Mouse (Mus musculus): ENCODE results near the gene Zfhx3. TPM values are rescaled to one million over a fixed set of nuclear protein-coding genes. Genes with fewer than 3 reads are reported as not detected.

Gene Zfhx3
- total and polyA plus RNA-seq, 3 experiments: 0.23 to 2.5 TPM; not detected in 1

DNA sequence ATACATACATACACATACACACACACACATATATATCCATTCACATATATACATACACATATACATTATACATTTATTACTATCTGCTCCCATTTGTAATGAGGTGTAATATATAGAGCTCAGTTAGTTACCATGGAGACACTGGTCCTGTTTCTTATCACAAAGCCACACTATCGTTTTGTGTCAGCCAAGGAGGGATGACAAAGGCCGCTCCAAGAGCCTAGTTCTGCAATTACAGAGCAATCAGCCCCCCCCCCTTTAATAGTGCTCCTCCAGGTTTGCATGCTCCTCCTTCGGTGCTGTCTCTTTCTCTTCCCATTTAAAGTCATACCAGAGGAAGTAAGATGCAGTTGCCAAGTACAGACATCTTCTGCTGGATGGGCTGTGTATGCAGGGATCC lies 1054.9 kb downstream of the Zfhx3 start:
- peaks cover 64 to 71% of the 10 kb centered on the region in 2 experiments for H3K4me1 ChIP-seq (ENCODE audit: control insufficient read depth in 1 of 2, insufficient read depth in 2 of 2, low read length in 2 of 2)
- no peaks in the 10 kb centered on the region for H3K79me2 ChIP-seq (ENCODE audit: control insufficient read depth, insufficient read depth, low read length, poor library complexity)
- H3K9me3 ChIP-seq (replicated peaks; ENCODE audit: insufficient read depth, low read length): no peaks in the 10 kb centered on the region
- DNase-seq (ENCODE audit: low read depth, low spot score): peak; percentile 93
- H3K27me3 ChIP-seq (ENCODE audit: control insufficient read depth in 1 of 2, insufficient read depth in 2 of 2, low read length in 2 of 2): no peaks in the 10 kb centered on the region
- H3K4me3 ChIP-seq (ENCODE audit: control insufficient read depth in 1 of 2, insufficient read depth in 1 of 2, low read depth in 2 of 2, low read length in 2 of 2): no peak overlapping the region
- H3K9ac ChIP-seq (ENCODE audit: control insufficient read depth, low read depth, low read length, poor library complexity, severe bottlenecking): peak overlapping the region; percentile 21
- H3K27ac ChIP-seq (ENCODE audit: control insufficient read depth, low read depth, low read length): peak overlapping the region; percentile 78
- H3K36me3 ChIP-seq (ENCODE audit: control insufficient read depth in 1 of 2, insufficient read depth in 2 of 2, low read length in 2 of 2): peaks cover 0 to 78% of the 10 kb centered on the region in 2 experiments; a peak in 2 of 4 replicates
- TF ChIP-seq ZMIZ1 (IDR thresholded peaks at IDR 0.05; ENCODE audit: low read depth, low read length) (no peak), TAL1 (IDR thresholded peaks at IDR 0.05; ENCODE audit: low read length) (peak; percentile 66; the same call in 1 of the 2 replicates), SIN3A (IDR thresholded peaks at IDR 0.05; ENCODE audit: low read length) (peak; percentile 80), UBTF (IDR thresholded peaks at IDR 0.05; ENCODE audit: borderline replicate concordance, insufficient read depth, low read depth, low read length) (no peak), CTCF (IDR thresholded peaks at IDR 0.05 in 2 of 3, conservative IDR thresholded peaks at IDR 0.05 in 1 of 3; ENCODE audit: control insufficient read depth in 1 of 3, insufficient read depth in 1 of 3, low read depth in 2 of 3, low read length in 3 of 3, poor library complexity in 1 of 3, severe bottlenecking in 1 of 3) (no peak), ELF1 (IDR thresholded peaks at IDR 0.05; ENCODE audit: low read depth, low read length) (0 out of 2 replicates have a peak, but pooled peaks have one; percentile 28), POLR2AphosphoS5 (IDR thresholded peaks at IDR 0.05; ENCODE audit: borderline replicate concordance, low read depth, low read length) (no peak), SMC3 (IDR thresholded peaks at IDR 0.05; ENCODE audit: low read depth, low read length) (no peak), NRF1 (IDR thresholded peaks at IDR 0.05; ENCODE audit: insufficient read depth, low read depth, low read length, poor library complexity, severe bottlenecking) (no peak), TCF12 (IDR thresholded peaks at IDR 0.05; ENCODE audit: low read depth, low read length) (peak; percentile 89), POLR2AphosphoS2 (IDR thresholded peaks at IDR 0.05; ENCODE audit: low read length) (no peak), ETS1 (IDR thresholded peaks at IDR 0.05; ENCODE audit: low read depth, low read length) (peak; percentile 91), E2F4 (IDR thresholded peaks at IDR 0.05; ENCODE audit: borderline replicate concordance, low read depth, low read length) (no peak), POLR2A (IDR thresholded peaks at IDR 0.05; ENCODE audit: control insufficient read depth in 1 of 2, insufficient read depth in 1 of 2, low read depth in 1 of 2, low read length in 2 of 2, poor library complexity in 1 of 2) (no peak), MAZ (IDR thresholded peaks at IDR 0.05; ENCODE audit: low read depth, low read length) (peak; percentile 86; the same call in 1 of the 2 replicates), MXI1 (IDR thresholded peaks at IDR 0.05; ENCODE audit: low read depth, low read length) (no peak), MAX (IDR thresholded peaks at IDR 0.05; ENCODE audit: low read length) (no peak), GATA1 (IDR thresholded peaks at IDR 0.05; ENCODE audit: low read depth, low read length) (peak; percentile 92), CHD2 (IDR thresholded peaks at IDR 0.05; ENCODE audit: low read length) (no peak), MEF2A (IDR thresholded peaks at IDR 0.05; ENCODE audit: extremely low read depth, insufficient replicate concordance, low read depth, low read length, poor library complexity, severe bottlenecking) (peak; percentile 23; the same call in 1 of the 2 replicates), HCFC1 (IDR thresholded peaks at IDR 0.05; ENCODE audit: low read depth, low read length) (no peak), EP300 (IDR thresholded peaks at IDR 0.05; ENCODE audit: low read depth in 1 of 2, low read length in 2 of 2) (peak; percentile 89 to 96), USF2 (IDR thresholded peaks at IDR 0.05; ENCODE audit: borderline replicate concordance in 1 of 2, insufficient read depth in 1 of 2, low read depth in 1 of 2, low read length in 2 of 2) (no peak), GABPA (IDR thresholded peaks at IDR 0.05; ENCODE audit: low read depth, low read length) (no peak), CHD1 (IDR thresholded peaks at IDR 0.05; ENCODE audit: low read depth, low read length) (no peak), TBP (IDR thresholded peaks at IDR 0.05; ENCODE audit: low read depth, low read length) (0 out of 2 replicates have a peak, but pooled peaks have one; percentile 30), BHLHE40 (IDR thresholded peaks at IDR 0.05; ENCODE audit: borderline replicate concordance, low read depth, low read length) (no peak), NELFE (IDR thresholded peaks at IDR 0.05; ENCODE audit: low read depth, low read length) (no peak), JUND (IDR thresholded peaks at IDR 0.05; ENCODE audit: low read depth, low read length) (no peak), RAD21 (IDR thresholded peaks at IDR 0.05; ENCODE audit: low read depth, low read length) (no peak), KAT2A (conservative IDR thresholded peaks at IDR 0.05; ENCODE audit: low read depth, low read length) (peak; percentile 39; the same call in 1 of the 2 replicates), MYB (IDR thresholded peaks at IDR 0.05; ENCODE audit: low read depth, low read length) (peak; percentile 67), MAFK (IDR thresholded peaks at IDR 0.05; ENCODE audit: borderline replicate concordance, low read depth, low read length) (no peak), ZKSCAN1 (IDR thresholded peaks at IDR 0.05; ENCODE audit: low read depth, low read length) (no peak), RCOR1 (IDR thresholded peaks at IDR 0.05; ENCODE audit: low read depth, low read length) (peak; percentile 79), MYC (IDR thresholded peaks at IDR 0.05; ENCODE audit: low read depth, low read length) (0 out of 2 replicates have a peak, but pooled peaks have one; percentile 47), ZNF384 (IDR thresholded peaks at IDR 0.05; ENCODE audit: low read depth, low read length) (no peak), ZC3H11A (IDR thresholded peaks at IDR 0.05; ENCODE audit: low read depth, low read length) (no peak)

Data from MEL (cell line).